Mouse (Mus musculus) lung, postnatal 10 days (tissue): ENCODE results near the gene Amer3.
"Not testable (repeated sequence)": the region's sequence is repeated elsewhere in the genome, so short reads cannot be mapped to it uniquely, and the experiment has no call there.

Experiments used
- DNase-seq: peaks from one replicate; pipeline ENCODE4 v3.0.0; 2021

Amer3 gene

GRCm38 (mm10) chr1:34578851-34579781, at the start of gene Amer3:
Gene Amer3, plus strand, starts transcription at chr1:34579657.
- peak; percentile 78 for DNase-seq

DNA sequence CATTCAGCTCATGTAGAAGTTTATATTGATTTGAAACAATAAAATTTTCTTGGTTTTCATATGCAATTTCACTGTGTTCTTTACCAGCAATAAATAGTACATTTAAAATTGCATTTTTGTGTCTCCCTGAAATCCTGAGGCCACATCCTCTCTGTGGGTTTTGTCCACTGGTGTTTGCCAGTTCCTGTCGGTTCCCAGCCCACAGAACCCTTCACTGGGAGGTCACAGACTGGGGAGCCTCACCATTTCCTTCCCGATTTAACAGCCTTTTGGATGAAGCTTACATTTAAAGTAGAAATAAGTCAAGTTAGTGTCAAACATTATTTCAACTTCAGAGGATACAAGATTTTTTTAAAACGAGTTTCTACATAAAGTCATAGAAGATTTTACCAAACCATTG, 44.9 kb upstream of the Amer3 start:
- DNase-seq = not testable (repeated sequence)

DNA sequence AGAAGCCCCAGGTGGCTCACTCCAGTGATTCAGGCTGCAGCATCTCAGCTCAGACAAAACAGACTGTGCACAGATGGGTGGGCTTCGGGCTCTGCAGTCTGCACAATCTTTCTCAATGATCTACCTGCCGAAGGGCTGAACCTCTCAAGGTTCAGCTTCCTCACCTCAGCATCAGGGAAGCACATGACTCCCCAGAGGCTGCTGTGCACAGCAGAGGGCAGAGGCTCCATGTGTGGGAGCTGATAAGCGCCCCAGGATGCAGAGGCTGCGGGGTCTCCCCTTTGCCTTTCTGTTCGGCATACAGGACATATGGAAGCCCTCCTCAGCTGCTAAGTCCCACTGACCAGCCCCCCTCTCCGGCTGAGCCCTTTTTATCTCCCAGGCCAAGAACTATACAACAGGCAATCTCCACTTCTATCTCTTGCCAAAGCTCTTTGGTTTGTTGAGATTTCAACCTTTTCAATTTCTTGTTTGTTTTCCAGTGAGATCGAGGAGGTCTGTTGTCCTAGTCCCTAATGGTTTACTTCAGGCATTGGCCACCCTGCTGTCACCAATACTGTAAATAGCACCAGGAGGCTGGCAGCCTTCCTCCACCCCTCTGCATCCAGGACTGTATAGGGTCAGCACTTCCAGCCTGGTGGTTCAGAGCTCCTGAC, 44.3 kb upstream of the Amer3 start, which contains the start of gene Cfc1:
TSS of gene Cfc1 (plus strand) at position 606 of the 656 bp plus-strand sequence.
- DNase-seq = not testable (repeated sequence)

- DNase-seq = no peak
Observed at GRCm38 (mm10) chr1:34536291-34536766, 43.1 kb upstream of the Amer3 start.

DNA sequence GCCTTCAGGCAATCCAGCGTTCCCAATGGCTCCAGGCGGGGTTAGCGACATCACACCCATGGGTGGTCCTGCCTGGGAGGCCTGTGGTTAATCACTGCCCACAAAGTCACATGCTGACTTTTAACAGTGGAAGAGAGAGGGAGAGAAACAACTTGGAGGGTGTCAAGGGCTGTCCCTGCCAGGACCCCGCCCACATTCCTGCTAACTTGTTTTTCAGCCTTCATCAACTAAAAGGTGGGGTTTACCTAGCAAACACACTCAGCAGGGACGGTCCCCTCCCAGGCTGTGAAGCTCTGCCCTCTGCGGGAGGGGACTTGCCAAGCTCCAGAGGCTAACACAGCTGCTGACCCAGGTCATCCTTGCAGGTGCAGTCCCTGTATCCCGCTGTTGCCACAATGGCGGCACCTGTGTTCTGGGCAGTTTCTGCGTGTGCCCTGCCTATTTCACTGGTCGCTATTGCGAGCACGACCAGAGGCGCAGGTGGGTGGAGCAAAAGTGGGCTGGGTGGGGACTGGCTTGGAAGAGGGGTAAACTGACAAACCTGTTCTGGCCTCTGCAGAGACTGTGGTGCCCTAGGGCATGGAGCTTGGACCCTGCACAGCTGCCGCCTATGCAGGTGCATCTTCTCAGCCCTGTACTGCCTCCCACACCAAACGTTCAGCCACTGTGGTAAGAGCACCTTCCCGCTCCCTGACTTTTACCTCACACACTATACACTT, 42.5 kb upstream of the Amer3 start:
- DNase-seq = peak; percentile 36

DNA sequence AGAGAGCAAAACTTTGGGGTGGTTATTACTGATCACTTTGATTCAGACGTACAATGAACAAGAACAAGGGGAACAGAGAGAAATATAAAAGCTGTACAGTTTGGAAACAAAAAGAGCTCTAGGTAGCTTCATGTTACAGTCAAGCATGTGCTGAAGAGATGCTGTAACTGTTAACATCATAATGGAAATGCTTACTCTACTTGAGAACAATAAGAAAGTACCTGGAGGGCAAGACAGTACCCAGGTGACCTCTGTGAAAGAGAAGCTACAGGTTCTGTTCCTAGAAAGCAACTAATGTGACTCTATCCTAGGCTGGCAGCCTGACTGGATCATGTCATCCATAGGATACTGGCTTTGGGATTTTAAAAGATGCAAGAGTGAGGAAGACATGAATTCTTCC, 32.4 kb upstream of the Amer3 start:
- no peak for DNase-seq

DNA sequence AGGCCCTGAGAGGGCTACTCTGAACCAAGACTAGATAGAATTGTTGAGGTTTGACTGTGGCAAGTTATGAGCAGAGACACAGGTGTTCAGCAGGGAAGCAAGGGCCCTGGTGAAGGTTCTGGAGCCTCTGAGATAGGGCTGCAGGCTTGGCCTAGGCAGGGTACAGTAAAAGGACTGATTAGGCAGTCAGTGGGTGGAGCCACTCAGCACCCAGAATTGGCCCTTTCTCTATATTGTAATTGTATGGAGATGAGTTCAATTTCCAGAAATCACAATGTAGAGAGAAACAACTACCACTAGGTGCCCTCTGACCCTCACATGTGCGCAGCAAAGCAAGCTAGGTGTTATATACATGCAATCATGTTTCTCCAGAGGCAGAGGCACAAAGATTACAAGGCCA, 25.8 kb upstream of the Amer3 start:
- no peak for DNase-seq

GRCm38 (mm10) chr1:34554275-34554674, 25.2 kb upstream of the Amer3 start:
- no peak for DNase-seq

DNA sequence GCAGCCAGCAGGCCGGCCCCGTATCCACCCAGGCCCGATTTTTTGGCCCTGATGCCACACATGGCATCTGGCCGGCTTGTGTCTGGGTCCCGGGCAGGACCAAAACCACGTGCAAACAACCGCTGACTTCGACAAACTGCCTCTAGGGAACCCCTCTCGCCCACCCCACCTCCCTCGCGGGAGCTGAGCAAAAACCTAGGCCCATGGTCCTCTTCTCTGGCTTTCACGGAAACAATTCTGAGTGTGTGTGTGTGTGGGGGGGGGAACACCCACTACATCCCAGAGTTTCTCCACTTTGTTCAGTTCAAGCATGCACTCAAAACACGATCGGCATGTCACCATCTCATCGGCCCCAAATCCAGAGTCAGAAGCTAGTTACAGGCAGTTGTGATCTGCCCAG, 18.6 kb upstream of the Amer3 start, which contains the start of gene Prss40:
TSS of gene Prss40 (minus strand) at position 101 of the 400 bp plus-strand sequence.
- DNase-seq = no peak

GRCm38 (mm10) chr1:34564383-34565045, 14.9 kb upstream of the Amer3 start:
- DNase-seq = no peak

DNA sequence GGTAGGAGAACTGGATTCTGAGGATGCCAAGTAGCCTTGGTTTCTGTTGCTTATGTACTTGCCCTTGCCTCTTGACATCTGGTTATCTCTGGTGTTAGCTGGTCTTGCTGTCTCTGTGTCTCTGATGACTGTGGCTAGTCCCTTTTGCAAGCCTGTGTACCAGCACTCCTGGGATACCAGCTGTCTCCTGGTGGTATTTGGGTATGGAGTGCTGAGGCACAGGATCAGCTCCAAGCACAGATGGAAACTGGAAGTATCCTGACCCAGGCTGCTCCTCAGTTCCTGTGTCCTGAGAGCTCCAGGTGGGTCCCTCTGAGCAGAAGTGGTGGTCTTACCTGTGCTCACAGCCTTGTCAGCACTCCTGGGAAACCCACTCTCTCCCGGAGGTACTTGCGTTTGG, 11.3 kb upstream of the Amer3 start:
- DNase-seq = no peak

- no peak for DNase-seq
Observed at GRCm38 (mm10) chr1:34569876-34570275, 9.6 kb upstream of the Amer3 start.

GRCm38 (mm10) chr1:34571431-34571830, 8.0 kb upstream of the Amer3 start:
- no peak for DNase-seq

DNA sequence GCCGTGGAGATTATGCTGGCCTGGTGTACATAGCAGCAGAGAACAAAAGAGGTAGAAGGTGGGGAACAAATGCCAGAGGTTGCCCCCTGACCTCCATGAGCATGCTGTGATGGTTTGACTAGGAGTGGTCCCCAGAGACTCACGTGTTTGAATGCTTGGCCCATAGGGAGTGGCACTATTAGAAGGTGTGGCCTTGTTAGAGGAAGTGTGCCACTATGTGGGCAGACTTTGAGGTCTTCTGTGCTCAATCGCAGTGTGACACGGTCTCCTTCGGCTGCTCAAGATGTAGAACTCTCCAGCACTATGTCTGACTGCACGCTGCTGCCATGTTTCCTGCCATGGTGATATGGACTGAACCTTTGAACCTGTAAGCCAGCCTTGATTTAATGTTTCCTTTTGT, 6.2 kb upstream of the Amer3 start:
- no peak for DNase-seq

DNA sequence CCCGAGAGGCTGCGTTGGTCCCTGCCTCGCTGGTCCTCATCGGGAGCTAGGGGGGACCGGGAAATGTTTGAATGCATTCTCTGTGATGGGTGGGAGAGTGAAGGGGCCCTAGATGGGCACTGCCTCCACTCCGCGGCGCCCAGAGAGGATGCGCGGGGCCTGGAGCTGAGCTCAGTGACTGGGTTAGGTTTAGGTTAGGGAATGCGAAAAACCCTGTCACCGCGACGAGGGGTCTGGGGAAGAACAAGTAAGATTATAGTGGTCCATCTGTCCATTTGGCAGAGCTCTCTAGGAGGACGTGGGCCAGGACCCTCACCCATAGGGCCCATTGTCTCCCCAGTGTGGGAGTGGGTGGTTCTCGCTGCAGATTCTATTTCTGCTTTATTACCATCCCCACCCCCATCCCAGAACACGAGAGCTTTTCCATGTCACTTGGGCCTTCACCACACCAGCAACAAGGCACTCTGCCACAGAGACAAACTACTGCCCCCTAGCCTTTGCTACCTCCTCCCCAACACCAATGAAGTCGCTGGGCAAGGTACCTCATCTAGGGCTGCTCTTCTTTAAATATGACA, 412 bp downstream of the Amer3 start:
- no peak for DNase-seq

- no peak for DNase-seq
Observed at GRCm38 (mm10) chr1:34582218-34582617, 2.8 kb downstream of the Amer3 start.

DNA sequence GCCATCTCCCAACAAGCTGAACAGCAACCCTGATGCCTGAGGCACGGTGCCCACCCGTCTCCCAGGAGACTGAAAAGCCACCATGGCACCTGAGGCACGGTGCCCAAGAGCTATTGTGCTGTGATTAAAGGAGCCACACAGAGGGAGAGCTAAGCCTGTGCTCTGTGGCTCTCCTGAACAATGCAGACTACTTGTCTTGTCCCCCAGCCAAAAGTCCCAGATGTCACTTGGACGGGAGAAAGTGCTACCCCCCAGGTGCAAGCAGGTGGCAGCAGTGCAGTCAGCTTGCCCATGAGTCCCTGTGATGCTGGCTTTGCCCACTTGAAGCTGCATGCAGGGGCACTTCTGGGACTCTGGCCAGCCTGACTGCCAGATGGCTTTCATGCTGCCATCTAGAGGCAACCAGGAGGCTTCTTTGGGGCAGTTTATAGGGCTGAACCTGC, 4.4 kb downstream of the Amer3 start:
- no peak for DNase-seq

DNA sequence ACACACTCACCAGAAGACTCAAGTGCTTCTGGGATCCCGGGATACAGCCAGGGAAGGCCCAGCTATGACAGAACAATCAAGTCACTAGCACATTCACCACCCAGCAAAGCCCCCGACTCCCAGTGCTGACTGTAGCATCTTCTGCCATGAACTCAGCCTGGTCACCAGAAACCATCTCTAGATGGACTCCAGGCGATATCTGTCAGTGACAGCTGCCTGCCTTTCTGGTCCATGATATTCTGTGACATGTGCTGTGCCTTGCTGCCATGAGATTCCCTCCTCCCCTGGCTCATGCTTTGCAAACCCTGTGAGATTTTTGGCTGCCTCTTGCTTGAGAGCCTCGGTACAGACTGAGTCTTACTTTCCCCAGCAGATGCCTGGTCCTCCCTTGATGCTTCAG, 5.3 kb downstream of the Amer3 start:
- DNase-seq = no peak

DNA sequence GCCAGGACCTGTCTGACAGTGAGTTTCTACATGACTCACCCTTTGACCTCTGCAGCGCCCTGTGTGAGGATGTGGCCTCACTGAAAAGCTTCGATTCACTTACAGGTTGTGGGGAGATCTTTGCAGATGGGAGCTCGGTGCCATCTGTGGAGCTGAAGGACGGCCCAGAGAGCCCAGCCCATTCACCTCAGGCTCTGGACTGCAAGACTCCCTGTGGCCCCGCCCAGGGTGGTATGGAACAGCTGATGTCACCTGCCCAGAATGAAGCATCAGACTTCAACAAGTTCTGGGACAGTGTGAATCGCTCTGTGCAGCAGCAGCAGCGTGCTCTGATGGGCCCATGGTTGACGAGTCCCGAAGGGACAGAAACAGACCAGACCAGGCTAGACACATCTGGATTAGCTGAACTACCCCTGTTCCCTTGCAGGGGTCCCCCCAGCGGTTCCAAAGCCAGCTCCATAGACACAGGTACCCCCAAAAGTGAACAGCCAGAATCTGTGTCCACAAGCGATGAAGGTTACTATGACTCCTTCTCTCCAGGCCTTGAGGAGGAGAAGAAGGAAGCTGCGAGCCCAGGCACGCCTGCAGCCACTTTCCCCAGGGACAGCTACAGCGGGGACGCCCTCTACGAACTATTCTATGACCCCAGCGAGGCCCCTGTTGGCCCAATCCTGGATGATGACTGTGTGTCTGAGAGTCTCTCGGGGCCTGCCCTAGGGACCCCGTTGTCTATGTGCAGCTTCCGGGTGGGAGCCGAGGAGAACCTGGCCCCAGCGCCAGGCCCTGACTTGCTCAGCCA, 8.0 kb downstream of the Amer3 start:
- DNase-seq = no peak

DNA sequence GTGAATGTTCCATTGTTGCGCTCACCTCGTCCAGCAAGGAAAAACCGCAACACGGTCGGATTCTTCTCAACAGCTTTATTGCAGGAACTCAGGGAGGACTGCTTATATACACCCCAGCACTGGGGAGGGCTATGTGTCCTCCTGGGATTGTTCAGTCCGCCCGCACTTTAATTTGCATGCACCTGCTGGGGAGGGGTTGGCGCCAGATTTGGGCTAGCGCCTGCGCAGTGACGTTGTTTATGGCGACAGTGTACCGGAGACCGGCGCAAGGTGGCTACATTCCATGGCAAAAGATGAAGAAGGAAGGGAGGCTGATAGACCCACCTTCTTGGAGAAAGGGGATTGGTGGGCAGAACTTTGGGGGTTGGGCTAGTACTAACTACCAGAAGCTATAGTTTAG, 20.5 kb downstream of the Amer3 start:
- DNase-seq = no peak

- no peak for DNase-seq
Observed at GRCm38 (mm10) chr1:34601323-34602047, 22.0 kb downstream of the Amer3 start.
